Mouse (Mus musculus): ENCODE measurements around the gene Gpx2. TPM values are rescaled to one million over a fixed set of nuclear protein-coding genes. Genes with fewer than 3 reads are reported as not detected.

The Gpx2 gene
- total RNA-seq, 1 experiment from 2014 or later = not detected

DNA sequence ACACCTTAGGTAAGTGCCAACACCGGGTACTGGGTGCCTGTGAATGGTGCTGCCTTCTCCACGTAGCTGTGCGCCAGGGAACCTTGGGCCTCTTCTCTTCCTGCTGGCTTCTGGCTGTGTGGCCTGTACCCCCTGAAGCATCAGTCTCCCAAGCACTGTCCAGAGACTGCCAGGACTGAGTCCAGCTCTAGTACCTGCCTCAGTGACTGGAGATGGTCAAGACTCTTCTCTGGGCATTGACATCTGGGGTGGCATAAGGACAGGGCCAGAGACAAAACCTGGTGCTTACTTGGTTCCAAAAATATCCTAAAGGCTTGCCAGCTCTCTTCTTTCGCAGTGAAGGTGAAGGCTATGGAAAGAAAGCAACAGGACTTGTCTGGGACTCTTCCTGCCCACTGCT lies 15.7 kb upstream of the Gpx2 start:
- no peak for ATAC-seq (replicated peaks in 1 of 2; ENCODE audit: insufficient read depth in 1 of 2, low FRiP score in 2 of 2, low TSS enrichment in 1 of 2, low read depth in 1 of 2, poor library complexity in 2 of 2, severe bottlenecking in 2 of 2)

DNA sequence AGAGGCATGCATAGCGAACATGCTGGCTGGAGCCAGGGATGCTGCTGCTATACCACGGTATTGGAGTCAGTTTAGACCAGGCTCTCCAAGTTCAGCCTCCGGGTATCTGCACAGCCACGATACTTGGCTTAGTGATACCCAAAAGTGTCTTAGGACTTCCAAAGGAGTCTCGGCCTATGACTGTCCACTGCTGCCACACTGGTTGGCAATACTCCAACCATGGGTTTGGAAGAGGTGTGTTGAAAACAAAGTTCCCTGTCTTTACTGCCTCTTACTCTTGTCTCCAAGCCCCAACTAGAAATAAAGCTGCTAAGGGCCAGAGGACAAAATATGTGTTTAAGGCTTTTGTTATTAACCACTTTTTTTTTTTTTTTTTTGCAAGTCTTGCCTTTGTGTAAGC lies 15.1 kb upstream of the Gpx2 start:
- ATAC-seq (replicated peaks in 1 of 2; ENCODE audit: insufficient read depth in 1 of 2, low FRiP score in 2 of 2, low TSS enrichment in 1 of 2, low read depth in 1 of 2, poor library complexity in 2 of 2, severe bottlenecking in 2 of 2) = no peak

DNA sequence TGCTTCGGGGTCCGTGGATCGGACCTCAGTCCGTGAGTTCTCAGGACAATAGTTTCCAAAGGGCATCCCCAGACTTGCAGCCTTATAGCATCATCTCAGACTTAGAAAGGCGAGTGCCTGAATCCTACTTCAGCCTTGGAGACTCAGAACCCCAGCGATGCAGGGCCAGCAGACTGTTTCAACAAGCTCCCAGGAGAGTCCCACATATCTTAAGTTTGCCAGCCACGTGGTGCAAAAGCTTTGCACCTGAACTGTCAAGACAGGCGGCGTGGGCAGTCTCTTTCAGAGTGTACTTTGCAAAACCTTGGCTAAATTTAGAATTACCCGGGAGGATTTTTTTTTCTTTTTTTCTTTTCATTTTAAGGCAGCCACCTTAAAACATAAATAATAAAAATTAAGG lies 12.4 kb upstream of the Gpx2 start:
- no peak for ATAC-seq (replicated peaks in 1 of 2; ENCODE audit: insufficient read depth in 1 of 2, low FRiP score in 2 of 2, low TSS enrichment in 1 of 2, low read depth in 1 of 2, poor library complexity in 2 of 2, severe bottlenecking in 2 of 2)

DNA sequence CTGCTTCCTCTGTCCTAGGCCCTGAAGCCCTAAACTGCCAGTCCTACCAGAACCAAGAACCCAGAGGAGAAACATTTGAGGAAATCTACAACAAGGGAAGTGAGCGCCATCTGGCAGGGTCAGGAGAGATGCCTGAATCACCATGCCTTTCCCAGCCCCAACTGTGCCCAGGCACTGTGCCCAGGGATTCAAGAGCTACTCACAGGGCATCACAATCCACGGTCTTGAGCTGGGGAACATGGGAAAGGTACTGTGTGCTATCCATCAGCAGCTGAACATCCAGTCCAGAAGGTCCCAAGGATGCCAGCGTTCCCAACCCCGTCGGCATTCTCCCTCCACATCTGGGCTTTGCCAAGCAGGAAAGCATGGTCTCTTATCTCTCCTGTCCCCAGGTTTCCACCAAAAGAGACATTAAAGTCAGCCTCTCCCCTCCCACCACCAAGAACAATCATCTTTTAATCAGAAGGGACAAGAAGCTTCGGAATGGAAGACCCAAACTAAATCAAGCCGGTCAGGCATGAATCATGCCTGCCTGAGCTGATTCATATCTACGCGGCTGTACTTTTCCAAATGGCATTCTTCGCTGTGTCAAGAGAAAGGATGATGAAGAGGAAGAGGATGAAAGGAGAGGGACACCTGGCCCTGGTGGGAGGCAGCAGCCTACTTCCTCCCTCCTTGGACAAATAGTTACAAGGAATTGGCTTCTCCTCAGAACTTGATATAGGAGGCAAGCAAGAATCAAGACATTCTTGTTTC lies 9.9 kb upstream of the Gpx2 start:
- no peak for ATAC-seq (replicated peaks in 1 of 2; ENCODE audit: insufficient read depth in 1 of 2, low FRiP score in 2 of 2, low TSS enrichment in 1 of 2, low read depth in 1 of 2, poor library complexity in 2 of 2, severe bottlenecking in 2 of 2)

GRCm38 (mm10) chr12:76803700-76804252 lies 8.4 kb upstream of the Gpx2 start:
- ATAC-seq (replicated peaks in 1 of 2; ENCODE audit: insufficient read depth in 1 of 2, low FRiP score in 2 of 2, low TSS enrichment in 1 of 2, low read depth in 1 of 2, poor library complexity in 2 of 2, severe bottlenecking in 2 of 2) = peak; percentile 63 to 76; a peak in 3 of 4 replicates

DNA sequence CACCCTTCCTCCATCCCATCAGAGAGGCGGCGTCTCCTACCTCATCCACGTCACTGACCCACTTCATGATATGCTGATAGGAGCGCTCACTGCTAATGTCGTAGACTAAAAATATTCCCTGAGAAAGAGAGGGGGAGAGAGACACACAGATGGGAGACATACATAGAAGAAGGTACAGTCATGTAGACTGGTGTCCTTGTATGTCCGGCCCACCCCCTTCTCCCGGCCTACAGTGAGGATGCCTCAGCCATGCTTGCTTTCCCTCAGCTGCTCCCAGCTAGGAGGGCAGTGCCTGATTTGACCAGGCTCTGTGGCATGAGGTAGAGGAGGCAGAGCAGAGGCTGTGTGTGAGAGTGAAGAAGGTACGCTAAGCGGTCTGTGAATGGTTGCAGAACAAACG lies 7.7 kb upstream of the Gpx2 start:
- no peak for ATAC-seq (replicated peaks in 1 of 2; ENCODE audit: insufficient read depth in 1 of 2, low FRiP score in 2 of 2, low TSS enrichment in 1 of 2, low read depth in 1 of 2, poor library complexity in 2 of 2, severe bottlenecking in 2 of 2)

- no peak for ATAC-seq (replicated peaks in 1 of 2; ENCODE audit: insufficient read depth in 1 of 2, low FRiP score in 2 of 2, low TSS enrichment in 1 of 2, low read depth in 1 of 2, poor library complexity in 2 of 2, severe bottlenecking in 2 of 2)
Measured at GRCm38 (mm10) chr12:76798008-76798720, 2.8 kb upstream of the Gpx2 start.

DNA sequence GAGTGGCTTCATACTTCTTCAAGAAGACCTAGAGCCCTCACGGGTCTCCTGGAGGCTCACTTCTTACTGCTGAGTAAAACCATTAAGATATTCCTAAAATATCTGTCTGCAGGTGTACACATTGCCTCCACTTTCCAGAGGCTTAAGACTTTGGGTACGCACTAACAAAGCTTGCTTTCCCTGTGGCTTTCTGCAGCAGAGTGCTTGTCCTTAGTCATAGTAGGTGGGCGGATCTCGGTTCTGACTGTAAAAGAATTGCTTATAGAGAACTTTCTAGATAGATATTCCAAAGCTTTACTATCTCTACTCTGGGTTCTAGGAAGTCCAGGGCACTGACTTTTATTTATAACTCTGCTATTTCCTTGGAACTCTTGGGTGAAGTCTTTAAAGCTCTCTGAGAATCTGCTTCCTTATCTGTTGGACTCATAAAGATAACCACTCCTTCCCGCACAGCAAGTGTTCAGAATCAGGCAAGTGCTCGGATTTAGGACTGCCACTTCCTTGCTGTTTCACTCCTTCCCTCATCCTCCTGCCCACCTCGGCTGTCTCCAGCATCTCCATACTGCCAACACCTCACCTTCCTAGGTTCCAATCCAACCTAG lies 1.7 kb upstream of the Gpx2 start:
- ATAC-seq (replicated peaks in 1 of 2; ENCODE audit: insufficient read depth in 1 of 2, low FRiP score in 2 of 2, low TSS enrichment in 1 of 2, low read depth in 1 of 2, poor library complexity in 2 of 2, severe bottlenecking in 2 of 2) = no peak

DNA sequence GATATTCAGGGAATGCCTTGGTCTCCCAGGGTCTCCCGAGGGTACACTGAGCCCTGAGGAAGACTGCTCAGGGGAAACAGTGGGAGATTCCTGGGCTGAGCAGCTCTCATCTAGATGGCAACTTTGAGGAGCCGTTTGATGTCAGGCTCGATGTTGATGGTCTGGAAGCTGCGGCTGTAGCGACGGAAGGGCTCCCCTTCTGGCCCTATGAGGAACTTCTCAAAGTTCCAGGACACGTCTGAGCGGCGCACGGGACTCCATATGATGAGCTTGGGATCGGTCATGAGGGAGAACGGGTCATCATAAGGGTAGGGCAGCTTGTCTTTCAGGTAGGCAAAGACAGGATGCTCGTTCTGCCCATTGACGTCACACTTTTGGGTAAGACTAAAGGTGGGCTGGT lies 2.8 kb downstream of the Gpx2 start:
- ATAC-seq (replicated peaks in 1 of 2; ENCODE audit: insufficient read depth in 1 of 2, low FRiP score in 2 of 2, low TSS enrichment in 1 of 2, low read depth in 1 of 2, poor library complexity in 2 of 2, severe bottlenecking in 2 of 2) = peak; percentile 56 to 57; a peak in 3 of 4 replicates

GRCm38 (mm10) chr12:76790446-76791084 lies 4.8 kb downstream of the Gpx2 start:
- no peak for ATAC-seq (replicated peaks in 1 of 2; ENCODE audit: insufficient read depth in 1 of 2, low FRiP score in 2 of 2, low TSS enrichment in 1 of 2, low read depth in 1 of 2, poor library complexity in 2 of 2, severe bottlenecking in 2 of 2)

DNA sequence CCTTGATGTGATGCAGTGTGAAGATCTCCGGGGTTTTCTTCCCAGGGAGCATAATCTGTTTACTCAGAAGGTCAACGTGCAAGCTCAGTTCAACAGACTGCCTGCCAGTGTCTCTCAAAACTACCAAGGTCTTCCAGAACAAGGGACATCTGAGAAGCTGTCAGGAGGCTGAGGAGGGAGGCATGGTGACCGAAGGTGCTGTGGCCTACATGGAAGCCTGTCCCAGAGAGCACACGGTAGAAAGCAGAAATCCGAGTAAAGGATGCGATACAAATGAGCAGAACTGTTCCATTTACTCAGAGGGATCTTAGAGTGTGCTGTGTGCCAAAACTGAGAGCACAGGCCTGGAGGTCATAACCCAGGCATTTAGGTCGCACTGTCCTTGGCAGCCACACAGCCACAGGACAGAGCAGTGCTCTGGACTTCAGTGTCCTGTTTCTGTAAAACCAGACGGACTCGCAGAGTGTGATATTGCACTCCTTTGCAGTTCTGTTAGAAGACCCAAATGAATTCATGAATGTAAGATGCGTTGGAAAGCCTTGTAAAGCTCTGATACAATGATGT lies 11.2 kb downstream of the Gpx2 start:
- no peak for ATAC-seq (replicated peaks in 1 of 2; ENCODE audit: insufficient read depth in 1 of 2, low FRiP score in 2 of 2, low TSS enrichment in 1 of 2, low read depth in 1 of 2, poor library complexity in 2 of 2, severe bottlenecking in 2 of 2)

DNA sequence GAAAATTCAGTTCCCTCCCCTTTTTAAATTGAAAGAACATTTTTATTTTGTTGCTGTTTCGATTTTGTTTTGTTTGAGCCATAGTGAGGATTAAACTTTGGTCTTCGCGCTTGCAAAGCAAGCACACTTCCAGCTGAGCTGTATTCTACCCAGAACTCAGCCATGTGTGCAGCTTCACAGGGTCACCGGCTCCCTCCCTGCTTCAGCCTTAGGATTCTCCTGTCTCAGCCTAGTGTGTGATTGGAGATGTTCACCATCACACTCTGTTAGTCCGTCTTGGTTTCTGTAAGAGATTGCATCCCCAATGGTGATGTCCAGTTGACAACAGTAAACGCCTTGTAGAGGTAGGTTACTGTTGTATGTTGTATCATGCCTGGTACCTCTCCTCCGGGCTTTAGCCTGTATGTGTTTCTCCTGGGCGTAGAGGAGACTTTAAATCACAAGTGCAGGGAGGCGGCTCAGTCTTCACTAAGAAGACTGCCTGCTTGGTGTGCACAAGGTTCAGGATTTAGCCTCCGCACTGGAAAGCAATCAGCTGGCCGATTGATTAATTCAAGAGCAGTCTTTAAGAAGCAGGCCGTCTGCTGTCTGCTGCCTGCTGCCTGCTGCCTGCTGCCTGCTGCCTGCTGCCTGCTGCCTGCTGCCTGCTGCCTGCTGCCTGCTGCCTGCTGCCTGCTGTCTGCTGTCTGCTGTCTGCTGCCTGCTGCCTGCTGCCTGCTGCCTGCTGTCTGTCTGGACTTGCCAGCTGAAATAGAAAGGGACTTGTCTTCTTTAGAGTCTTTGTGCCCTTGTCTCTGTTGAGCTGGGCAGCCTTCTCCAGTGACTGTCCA lies 14.5 kb downstream of the Gpx2 start:
- no peak for ATAC-seq (replicated peaks in 1 of 2; ENCODE audit: insufficient read depth in 1 of 2, low FRiP score in 2 of 2, low TSS enrichment in 1 of 2, low read depth in 1 of 2, poor library complexity in 2 of 2, severe bottlenecking in 2 of 2)

- no peak for ATAC-seq (replicated peaks in 1 of 2; ENCODE audit: insufficient read depth in 1 of 2, low FRiP score in 2 of 2, low TSS enrichment in 1 of 2, low read depth in 1 of 2, poor library complexity in 2 of 2, severe bottlenecking in 2 of 2)
Measured at GRCm38 (mm10) chr12:76779951-76780350, 15.4 kb downstream of the Gpx2 start.

- no peak for ATAC-seq (replicated peaks in 1 of 2; ENCODE audit: insufficient read depth in 1 of 2, low FRiP score in 2 of 2, low TSS enrichment in 1 of 2, low read depth in 1 of 2, poor library complexity in 2 of 2, severe bottlenecking in 2 of 2)
Measured at GRCm38 (mm10) chr12:76778305-76779083, 16.9 kb downstream of the Gpx2 start.

- ATAC-seq (replicated peaks in 1 of 2; ENCODE audit: insufficient read depth in 1 of 2, low FRiP score in 2 of 2, low TSS enrichment in 1 of 2, low read depth in 1 of 2, poor library complexity in 2 of 2, severe bottlenecking in 2 of 2) = no peak
Measured at GRCm38 (mm10) chr12:76777845-76778244, 17.5 kb downstream of the Gpx2 start.

DNA sequence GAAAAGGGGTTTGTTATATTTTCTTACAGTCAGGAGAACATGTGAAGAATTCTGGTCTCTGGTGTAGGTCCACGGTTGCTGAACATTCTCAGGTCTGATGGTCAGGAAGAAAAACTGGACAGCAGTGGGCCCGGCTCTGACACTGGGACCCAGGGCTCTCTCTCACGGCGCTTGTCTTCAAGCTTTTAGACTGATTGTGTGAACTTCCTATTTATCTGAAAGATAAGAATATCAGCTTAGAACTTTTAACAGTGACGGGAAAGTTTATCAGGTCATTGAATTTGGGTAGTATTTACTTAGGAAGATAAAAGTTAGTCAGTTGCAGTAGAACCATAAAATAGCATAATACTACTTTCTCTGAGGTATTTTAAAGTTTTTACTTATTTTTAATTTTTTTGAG lies 18.5 kb downstream of the Gpx2 start:
- no peak for ATAC-seq (replicated peaks in 1 of 2; ENCODE audit: insufficient read depth in 1 of 2, low FRiP score in 2 of 2, low TSS enrichment in 1 of 2, low read depth in 1 of 2, poor library complexity in 2 of 2, severe bottlenecking in 2 of 2)
